Mouse (Mus musculus) adrenal gland, adult 2 months (tissue): Measurements from ENCODE around the gene Pjvk. TPM values are rescaled to one million over a fixed set of nuclear protein-coding genes. Genes with fewer than 3 reads are reported as not detected.

ENCODE experiments used
- polyA plus RNA-seq: library from polyadenylated mRNA; depleted of rRNA; stranded (reverse); fragments of >200 nt; gene quantifications from 2 replicates; pipeline ENCODE4 v1.2.3, GENCODE M21; 2012; rRNA removed
- total RNA-seq, 2 experiments: library from RNA; stranded (reverse); gene quantifications; 2 replicates each; pipeline ENCODE4 v1.2.3; 2021

Pjvk gene
- total and polyA plus RNA-seq, 3 experiments: 0.24 TPM; not detected in 2

Other genes with a start within 250 kb of the Pjvk start
- 10 to 100 TPM; 25.0 to 30.4 TPM for gene Osbpl6, start 242.0 kb upstream of the Pjvk start, total RNA-seq
- 17.3 and 17.7 TPM in 2 replicates for gene Osbpl6, start 242.0 kb upstream of the Pjvk start, polyA plus RNA-seq
- gene Prkra, start 461 bp upstream of the Pjvk start, total RNA-seq: 10 to 100 TPM; 21.0 to 25.2 TPM
- 19.8 and 21.3 TPM in 2 replicates for gene Prkra, start 461 bp upstream of the Pjvk start, polyA plus RNA-seq
- 10 to 100 TPM; 22.8 to 33.6 TPM for gene Fkbp7, start 24.6 kb downstream of the Pjvk start, total RNA-seq
- gene Fkbp7, start 24.6 kb downstream of the Pjvk start, polyA plus RNA-seq: 0.21 and 0.57 TPM in 2 replicates
- gene Plekha3, start 26.8 kb downstream of the Pjvk start, total RNA-seq: 10 to 100 TPM; 45.2 to 57.6 TPM
- gene Plekha3, start 26.8 kb downstream of the Pjvk start, polyA plus RNA-seq: 15.2 and 16.6 TPM in 2 replicates